Comparison of ENCODE assay signal across 9 mouse cellular contexts in genomic region chr13:43193266-43193665, GRCm38 (mm10).
DNase-seq lines count a peak whose midpoint lies in the region; ATAC-seq lines count a peak whose summit lies in the region.
"Had no signal": no experiment of that assay in that cellular context is flagged by ENCODE, and none has a peak within 500 bp of the region (broad histone marks: within the 10 kb centered on the region; RNA-seq: fewer than 3 reads in every experiment).

No protein-coding gene starts in this region.

- peak; percentile 22 for DNase-seq in 3134 (ENCODE audit: extremely low read depth, insufficient read length, low spot score)
- DNase-seq in 416B (ENCODE audit: low read depth), result peak; percentile 99
- DNase-seq in induced T-regulatory cell, adult 2 months (ENCODE audit: low read depth), result peak; percentile 48
- peak; percentile 51 for DNase-seq in lung, postnatal 14 days
- DNase-seq in left cerebral cortex, adult 11 months (ENCODE audit: low spot score), result no peak
- DNase-seq in embryo, embryonic 9.5 days (ENCODE audit: extremely low spot score), result no peak
- DNase-seq: layer of hippocampus, postnatal 36 days had no signal

- ATAC-seq in cerebellum, adult (ENCODE audit: insufficient number of reproducible peaks, low FRiP score, low TSS enrichment), result no peak
- ATAC-seq: activated CD4-positive, CD25-positive, alpha-beta regulatory T cell, adult 4 months had no signal

Comparison
In these comparisons a context has a peak if more than half of its experiments do, and no peak if none do; other contexts are left out.
1. DNase-seq: peak in 3134 (single experiment), 416B (single experiment), induced T-regulatory cell, adult 2 months (single experiment) and lung, postnatal 14 days (single experiment); none in left cerebral cortex, adult 11 months (single experiment) and embryo, embryonic 9.5 days (single experiment).